Mouse (Mus musculus) c-Kit-negative CD71-positive TER-119-positive erythroid progenitor cells, embryonic 14.5 days (primary cell): ENCODE data around the gene Gpc2.

ENCODE experiments used
- DNase-seq: peaks from one replicate; pipeline ENCODE4 v3.0.0-alpha.2; 2013; ENCODE audit warnings: low read depth, low spot score

Gene Gpc2

DNA sequence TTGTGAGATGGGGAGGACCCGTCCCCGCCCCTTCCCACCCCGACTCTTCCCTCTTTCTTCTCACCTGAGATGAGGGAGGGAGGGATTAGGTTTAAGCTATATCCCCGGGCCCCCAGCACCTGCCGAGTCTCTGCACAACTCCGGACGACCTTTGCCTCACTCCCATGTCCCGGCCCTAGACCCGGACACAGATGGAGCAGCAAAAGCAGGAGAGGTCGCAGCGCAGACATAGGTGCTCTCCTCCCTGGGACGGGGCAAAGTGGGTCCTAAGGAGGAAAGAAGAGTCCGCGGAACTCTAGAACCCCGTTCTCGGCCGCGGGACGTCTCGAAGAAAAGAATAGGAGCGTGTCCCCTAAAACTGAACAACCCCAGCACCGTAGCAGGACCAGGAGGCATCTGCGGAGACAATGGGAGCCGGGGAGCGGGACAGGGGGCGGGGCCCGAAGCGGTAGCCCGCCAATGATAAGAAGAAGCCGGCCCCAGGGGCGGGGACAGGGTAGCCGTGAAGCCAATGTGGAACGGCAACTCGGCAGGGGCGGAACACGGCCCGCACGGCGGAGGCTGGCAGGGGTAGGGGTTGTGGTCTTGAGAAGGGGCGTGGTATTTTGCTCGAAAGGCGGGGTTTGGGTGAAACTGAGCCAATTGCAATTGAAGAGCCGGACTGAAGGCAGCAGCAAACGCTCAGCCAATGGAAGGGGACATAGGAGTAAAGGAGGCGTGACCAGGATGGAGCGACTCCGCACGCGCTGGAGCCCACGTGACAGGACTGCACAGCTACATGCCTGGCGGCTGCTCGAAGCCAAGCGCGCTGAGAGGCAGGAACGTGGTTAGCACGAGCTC is at the start of gene Gpc2, which contains the start of the genes Gm43720 and Stag3:
Gpc2 (minus strand) TSS at position 421 of the 840 bp plus-strand sequence.
Gm43720 (minus strand) TSS at position 374 of the 840 bp plus-strand sequence.
Stag3 (plus strand) TSS at position 656 of the 840 bp plus-strand sequence.
- DNase-seq = peak; percentile 66

DNA sequence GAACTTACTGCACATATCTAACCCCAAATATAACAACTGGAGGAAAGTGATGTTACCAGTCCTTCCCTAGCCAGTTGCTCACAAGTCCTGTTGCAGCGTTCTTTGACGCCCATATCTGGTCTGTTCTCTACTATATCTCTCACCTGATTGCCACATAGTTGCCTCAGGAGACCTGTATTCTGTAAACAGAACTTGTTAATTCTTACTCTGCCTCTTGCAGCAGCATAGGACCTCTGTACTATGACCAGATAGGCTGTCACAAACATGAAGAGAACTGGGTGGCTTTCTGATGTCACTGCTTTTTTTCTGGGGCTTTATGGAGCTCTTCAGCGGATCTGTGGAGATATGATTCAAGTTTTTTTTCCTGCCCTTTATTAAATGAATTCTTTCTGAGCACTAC is 33.0 kb upstream of the Gpc2 start:
- DNase-seq = no peak

DNA sequence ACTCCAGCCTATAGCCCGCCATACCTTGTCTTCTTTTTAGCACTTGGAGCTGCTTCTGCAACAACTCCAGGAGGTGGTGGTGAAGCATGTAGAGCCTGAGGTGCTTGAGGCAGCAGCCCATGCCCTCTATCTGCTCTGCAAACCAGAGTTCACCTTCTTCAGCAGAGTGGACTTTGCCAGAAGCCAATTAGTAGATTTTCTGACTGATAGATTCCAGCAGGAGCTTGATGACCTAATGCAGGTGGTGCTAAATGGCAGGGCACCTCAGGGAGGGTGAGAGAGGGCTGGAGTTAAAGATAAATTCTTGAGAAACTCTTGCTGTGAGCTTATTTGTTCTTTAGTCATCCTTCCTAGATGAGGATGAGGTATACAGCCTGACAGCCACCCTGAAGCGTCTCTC is 19.8 kb upstream of the Gpc2 start:
- no peak for DNase-seq

DNA sequence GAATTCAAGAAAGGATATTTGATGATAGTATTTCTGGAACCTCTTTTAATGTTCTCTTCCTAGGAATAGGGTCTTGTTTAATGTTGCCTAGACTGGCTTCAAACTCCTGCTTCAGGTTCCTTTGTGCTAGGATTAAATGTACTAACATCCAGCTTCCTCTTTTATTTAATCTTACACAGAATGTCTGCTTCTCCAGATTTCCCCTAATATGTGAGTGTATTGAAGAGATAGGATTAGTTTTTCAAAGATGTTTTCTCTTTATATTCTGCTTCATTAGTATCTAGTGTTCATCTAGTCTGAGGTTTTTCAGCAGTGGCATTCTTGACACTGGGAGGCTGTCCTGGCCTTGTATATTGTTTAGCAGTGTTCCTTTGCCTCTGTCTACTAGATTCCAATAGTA is 14.4 kb upstream of the Gpc2 start:
- no peak for DNase-seq

DNA sequence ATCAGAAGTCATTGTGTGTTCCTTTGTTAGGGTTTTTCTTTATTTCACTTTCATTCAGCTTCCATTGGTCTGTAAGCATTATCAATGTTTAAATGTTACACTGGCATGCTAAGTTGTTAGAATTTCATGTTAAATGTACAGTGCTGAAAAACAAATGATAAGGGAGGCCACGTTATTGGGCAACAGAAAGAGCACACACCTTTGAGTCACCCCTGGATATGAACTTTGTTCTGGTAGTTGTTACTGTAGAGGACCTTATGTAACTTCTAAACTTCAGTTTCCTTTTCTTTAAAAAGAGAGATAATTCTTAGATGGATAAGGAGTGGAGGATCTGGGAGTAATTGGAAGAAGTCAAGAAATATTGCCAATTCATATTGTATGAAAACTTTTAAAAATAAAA is 11.8 kb upstream of the Gpc2 start:
- DNase-seq = no peak

DNA sequence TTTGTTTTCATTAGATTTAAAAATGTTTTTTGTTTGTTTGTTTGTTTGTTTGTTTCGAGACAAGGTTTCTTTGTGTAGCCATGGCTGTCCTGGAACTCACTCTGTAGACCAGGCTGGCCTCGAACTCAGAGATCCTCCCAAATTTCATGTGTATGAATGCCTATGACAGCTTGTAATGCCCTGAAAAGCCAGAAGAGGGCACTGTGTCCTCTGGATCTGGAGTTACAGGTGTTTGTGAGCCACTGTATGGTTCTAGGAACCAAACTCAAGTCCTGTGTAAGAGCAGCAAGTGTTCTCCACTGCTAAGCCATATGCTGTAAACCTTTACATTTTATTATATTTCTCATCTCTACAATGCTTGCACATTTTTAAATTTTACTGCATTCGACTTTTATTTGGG is 8.1 kb upstream of the Gpc2 start:
- DNase-seq = peak; percentile 33

DNA sequence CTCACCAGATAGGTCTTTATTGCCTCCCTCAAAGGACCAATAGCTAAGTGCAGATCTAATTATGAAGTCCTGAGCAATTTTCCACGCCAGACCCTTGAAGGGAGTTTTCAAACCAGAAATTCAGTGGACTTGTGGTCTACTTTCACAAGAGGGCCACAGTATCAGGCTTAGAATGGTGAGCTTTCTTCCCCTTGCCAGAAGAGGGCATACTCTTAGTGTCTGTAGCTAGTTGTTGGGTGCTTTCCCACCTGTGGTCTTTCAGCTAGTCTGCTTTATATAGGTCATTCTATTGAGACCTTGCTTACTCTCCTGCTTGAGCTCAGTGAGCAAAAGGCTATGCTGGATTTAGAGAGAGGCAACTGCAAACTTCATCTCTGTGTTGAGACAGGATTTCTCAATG is 3.7 kb upstream of the Gpc2 start:
- no peak for DNase-seq

DNA sequence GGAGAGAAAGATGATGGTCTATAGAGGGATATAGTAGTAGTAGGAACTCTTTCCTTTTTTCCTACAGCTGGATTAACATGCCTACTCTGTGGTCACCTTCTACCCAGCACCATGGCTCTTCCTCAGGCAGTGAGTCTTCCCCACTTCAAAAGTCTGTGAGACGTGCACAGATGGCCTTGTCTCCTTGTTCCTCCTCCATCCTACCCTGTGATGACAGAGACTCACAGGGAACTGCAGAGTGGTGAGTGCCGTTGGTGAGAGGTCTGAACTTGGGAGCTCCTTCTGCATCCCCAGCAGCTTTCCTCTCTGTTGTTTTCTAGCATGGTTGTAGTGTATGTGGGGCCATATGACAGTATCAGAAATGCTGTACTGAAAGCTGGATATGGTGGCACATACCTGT is 2.0 kb upstream of the Gpc2 start:
- DNase-seq = no peak

DNA sequence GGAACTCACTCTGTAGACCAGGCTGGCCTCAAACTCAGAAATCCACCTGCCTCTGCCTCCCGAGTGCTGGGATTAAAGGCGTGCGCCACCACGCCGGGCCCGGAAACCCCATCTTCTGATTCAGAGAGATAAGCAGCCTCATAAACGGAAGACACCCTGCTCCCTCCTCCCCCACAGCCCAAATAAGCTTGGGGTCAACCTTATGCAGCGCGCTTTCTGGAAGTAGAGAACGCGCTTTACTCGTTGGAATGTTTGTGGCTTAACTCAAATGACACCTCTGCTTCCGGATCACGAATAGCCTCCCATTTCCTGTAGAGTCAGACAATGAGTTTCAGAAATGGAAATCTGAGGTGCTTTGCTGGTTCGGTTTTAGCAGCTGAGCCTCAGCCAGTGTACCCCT is 1.0 kb upstream of the Gpc2 start:
- DNase-seq = no peak

DNA sequence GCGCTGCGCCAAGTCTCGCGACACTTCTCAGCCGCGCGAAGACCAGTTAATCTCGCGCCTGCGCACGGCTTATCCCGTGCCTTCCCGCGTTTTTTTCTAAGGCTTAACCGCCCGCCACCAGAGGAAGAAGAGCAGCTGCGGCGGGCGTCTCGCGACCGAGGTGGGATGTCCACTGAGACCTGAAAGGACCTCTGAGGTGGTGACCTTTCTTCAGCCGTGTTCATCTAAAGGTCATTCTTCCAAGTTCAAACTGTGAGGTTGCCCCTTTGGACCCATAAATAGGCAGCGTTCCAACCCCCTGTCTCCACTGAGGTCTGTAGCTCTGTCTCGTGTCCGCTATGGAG is 592 bp upstream of the Gpc2 start:
- DNase-seq = no peak

DNA sequence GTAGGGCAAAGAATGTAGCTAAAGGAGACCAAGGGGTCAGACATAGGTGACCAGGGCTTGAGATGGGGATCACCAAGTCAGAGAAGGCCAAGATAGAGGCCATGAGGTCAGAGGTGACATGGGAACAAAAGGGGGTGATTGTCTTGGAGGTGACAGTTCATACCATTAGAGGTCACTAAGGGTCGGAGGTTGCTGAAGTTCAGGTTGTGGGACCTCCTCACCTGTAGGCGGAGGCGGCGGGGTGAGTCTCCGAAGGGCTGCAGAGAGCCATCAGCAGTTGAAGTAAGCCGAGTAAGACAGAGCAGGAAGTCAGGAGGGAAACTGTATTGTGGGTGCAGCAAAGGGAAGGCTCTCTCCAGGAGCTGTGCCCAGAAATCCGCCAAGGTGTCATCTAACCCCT is 1.8 kb downstream of the Gpc2 start:
- DNase-seq = no peak

DNA sequence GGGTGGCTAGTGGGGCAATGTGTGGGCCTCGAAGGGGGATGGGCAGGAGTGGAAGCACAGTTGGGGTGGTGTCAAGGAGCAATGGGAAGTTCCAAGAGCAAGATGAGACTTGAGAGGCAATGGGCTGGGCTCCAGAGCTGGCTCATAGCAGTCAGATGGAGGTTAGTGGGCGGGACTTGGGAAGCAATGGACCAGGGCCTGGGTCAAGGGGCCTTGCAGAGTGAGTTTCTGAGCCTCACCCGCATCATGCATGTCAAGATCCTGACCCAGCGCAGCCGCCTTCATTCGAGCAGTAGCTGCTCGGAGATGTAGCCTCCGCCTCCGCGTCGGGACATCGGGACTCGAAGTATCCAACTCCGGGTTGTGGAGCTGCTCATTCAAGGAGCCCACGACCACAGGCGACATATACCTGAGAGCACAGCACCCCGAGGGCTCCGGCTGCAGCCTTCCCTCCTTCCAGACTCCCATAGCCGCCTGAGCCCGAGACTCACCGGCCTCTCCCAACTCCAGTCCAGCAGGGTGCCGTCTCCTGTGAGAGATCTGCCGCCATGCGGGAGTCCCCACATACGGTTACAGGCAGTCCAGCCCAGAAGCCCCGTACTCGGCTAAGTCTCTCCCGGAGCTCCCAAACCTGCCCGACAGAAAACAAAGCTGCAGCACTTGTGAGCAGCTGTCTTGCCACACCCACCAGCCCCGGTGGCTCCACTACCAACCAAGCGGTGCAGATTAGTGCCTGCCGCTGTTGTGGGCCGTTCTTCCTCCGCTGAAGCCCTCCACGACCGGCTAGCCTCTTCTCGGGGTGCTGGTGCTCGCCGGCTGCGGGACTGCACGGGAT is 4.4 kb downstream of the Gpc2 start:
- no peak for DNase-seq

DNA sequence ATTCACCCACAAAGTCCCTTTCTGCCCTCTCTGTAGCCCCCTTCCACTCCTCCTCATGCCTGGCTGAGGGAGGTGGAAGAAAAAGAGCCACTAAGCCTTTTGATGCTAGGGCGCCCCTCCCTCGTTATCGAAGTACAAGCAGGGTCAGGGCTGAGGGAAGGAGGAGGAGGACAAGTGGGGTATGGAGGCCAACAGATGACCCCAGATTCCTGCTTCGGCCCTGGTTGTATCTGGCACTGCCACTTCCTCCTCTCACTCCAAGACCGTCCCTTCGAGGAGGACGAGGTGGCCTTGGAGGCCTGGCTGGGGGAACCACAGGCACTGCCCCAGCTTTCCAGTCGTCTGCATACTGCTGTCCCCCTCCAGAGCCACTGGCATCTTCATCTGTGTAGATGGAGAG is 5.6 kb downstream of the Gpc2 start:
- no peak for DNase-seq

DNA sequence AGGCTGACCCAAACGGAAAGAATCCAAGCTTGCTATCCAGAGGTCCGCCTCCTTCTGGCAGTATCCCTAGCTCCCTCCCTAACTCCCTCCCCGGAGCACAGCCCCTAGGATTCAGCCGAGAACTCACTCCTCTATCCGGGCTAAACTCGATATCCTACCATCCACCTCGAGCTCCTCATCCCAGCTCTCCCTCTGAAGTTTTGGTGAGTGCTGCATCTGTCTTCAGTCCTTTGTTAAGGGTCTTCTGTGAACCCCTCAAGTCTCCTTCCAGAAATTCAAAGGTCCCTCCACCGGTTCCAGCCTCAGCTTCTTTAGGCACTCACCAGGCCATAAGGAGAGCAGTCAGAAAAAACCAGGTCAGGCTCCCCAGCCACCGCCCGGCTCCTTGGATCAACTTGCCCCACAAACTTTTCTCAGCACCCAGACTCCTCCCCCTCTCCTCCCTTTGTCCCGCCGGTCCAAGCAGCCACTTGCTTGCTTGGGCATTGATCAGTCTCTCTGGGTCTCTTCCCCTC is 7.3 kb downstream of the Gpc2 start, which contains the start of gene Gal3st4:
Gal3st4 (minus strand) TSS at position 432 of the 515 bp plus-strand sequence.
- DNase-seq = no peak

DNA sequence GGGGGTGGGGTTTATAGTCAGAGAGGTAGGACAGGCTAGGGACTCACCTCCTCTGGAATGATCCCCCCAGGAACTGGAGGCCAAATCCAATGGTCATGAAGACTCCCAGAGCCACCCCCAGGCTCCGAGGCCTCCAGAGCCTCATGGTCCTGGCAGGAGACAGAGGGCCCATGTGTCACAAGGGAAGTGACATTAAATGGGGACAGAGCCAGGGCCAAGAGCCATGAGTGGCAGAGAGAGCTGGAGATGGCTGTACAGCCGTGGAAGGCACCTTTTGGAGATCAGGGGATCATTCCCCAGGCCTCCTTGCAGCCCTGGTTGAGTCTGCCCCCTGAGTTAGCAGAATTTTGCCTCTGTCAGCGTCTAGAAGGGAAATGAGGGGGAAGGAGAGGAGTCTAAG is 8.6 kb downstream of the Gpc2 start:
- no peak for DNase-seq

DNA sequence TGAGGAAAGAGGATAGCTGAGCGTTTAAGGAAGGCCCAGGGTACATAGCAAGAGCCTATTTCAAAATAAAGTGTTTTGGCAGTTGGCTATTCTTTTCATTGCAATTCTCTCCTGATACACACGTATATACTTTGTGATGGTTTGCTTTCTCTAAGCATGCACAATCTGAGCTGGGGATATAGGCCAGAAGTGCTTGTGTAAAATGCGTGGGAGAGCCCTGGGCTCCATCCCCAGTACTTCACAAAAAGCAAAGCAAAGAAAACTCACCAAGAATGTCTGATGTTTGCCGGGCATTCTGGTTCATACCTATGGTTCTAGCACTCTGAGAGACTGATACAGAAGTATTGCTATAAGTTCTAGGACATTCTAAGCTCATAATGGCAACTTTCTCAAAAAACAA is 10.8 kb downstream of the Gpc2 start:
- no peak for DNase-seq

DNA sequence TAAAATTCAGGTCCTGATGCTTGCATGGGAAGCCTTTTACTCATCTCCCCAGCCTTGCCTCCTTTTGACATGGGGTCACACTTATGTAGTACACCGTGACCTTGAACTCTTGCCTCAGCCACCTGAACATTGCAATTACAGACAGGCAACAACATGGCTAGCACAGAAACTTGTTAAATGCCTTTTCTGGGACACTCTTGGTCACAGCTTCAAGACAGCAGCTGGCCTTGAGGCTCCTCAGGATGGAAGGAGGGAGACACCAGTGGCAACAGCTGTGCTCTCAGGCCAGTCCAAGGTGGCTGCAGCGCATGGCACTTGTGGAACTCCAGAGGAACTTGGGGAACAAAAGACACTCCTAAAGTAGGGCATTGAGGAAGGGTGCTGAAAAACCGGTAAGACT is 12.7 kb downstream of the Gpc2 start:
- DNase-seq = no peak

DNA sequence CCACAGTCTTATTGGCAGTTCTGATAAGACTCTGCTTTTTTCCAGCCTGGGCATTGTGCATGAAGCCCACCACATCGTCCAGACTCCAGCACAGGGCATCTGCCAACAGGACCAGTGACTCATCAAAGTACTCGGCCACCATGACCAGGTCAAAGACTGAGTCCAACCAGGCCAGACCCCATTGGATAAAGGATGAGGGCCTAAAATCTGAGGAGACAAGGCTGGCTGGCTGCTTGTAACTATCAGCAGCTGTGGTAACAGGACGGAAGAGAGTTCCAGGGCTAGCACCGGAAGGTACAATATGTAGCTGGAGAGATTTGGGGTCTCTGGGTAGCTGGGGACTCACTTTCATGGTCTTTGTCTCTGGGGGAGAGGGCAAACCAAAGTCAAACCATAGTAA is 14.1 kb downstream of the Gpc2 start:
- no peak for DNase-seq

DNA sequence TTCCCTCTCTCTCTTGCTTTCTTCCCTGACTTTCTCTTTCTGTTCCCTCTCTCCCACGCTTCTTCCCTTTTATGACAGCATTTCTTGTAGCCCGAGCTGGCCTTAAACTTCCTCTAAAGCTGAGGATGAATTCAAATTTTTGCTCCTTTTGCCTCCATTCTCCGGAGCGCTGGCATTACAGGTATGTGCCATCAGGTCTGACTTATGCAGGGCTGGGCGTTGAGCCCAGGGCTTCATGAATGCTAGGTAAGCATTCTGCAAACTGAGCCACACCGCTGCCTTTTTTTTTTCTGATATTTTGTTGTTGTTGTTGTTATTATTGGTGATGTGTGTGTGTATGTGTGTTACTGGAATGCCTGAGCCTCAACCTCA is 15.6 kb downstream of the Gpc2 start:
- no peak for DNase-seq

DNA sequence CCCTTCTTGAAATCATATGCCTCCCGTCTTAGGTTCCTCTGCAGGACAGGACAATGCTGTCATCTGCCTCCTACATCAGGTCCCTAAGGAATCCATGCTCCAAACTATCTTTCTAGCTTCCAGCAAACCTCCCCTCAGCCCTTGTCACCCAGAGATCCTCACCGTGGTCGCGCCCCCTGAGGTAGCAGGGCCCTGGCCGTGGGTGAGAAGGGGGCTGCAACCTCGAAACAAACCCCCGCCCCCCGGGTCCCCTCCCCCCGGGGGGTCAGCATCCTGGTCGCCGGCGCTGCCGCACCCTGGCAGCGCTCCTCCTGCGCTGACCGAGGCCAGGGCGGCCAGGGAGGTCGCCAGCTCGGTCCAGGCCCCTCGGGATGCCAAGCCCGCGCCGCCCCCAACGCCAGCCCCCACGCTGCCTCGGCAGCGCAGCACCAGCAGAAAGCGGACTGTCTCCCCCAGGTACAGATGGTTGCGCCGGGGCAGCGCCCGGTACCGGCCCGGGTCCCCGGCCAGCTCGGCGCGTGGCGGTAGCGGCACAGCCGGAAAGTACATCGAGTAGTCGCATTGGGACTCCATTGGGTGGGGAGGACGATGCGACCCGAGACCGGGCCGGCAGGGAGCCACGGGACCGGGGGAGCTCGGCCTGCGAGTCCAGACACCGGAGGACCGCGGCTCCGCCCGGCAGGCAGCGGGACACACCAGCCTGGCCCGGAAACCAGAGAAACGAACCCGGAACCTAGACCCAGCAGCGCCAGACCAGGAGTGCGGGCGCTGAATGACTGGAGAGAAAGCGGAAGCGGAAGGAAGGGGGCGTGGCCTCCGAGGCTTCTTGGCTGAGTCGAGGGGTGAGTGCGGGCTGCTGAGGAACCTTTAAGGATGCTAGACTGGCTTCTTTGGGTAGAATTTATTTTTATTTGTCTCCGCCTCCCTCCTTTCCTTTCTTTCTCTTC is 16.3 kb downstream of the Gpc2 start, which contains the start of gene BC037034:
BC037034 (minus strand) TSS at position 774 of the 947 bp plus-strand sequence.
- peak; percentile 83 for DNase-seq

DNA sequence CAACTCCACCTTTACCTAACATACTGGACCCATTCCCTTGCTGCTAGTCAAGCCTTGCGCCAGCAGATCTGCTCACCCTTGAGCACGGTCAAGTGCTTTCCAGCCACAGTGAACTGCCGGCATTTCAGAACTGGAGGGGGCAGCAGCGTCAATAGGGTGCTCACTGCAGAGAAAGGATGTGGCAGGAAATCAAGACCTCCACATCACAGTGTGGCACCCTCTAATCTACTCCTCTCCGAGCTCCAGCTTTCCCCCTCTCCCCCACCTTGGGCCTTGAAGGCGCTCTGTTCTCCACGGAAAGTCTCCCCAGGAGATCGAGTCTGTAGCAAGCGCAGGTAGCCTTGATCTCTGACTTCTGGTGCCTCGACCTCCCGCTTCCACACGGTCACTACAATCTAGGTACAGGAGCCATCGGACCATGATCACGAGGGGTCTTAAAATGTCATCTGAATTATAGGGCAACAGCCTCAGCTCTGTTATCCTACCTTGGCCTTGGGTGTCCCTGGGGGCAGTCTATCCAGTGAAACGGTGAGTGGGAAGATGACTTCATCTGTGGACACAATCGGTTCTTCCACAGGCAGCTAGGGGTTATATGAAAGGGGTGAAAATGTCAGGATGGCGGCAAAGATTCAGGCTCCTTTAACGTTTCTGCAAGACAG is 17.1 kb downstream of the Gpc2 start:
- DNase-seq = no peak
